Mouse (Mus musculus) lung, embryonic 14.5 days (tissue): ENCODE measurements around the gene Zcchc9. TPM values are rescaled to one million over a fixed set of nuclear protein-coding genes. Genes with fewer than 3 reads are reported as not detected.

Experiments
- ATAC-seq: fragments of 200-750 bp; cut with Nextera tagmentation; 2 replicates; pipeline ENCODE4 v1.8.0; 2017; ENCODE audit warnings: mild to moderate bottlenecking, moderate TSS enrichment, moderate library complexity; ENCODE audit not compliant: insufficient read depth
- DNase-seq: peaks from one replicate; pipeline ENCODE4 v3.0.0-alpha.2; 2015
- H3K27ac ChIP-seq: fragments of 300-500 bp; sonication (generic); 2 replicates; pipeline ENCODE4 v1.5.1; 2014; ENCODE audit warnings: low read depth, mild to moderate bottlenecking, moderate library complexity
- H3K27me3 ChIP-seq: fragments of 300-500 bp; sonication (generic); 2 replicates; pipeline ENCODE4 v1.6.1; 2014; ENCODE audit warnings: low read length, control low read depth; ENCODE audit not compliant: insufficient read depth
- H3K36me3 ChIP-seq: fragments of 300-500 bp; sonication (generic); 2 replicates; pipeline ENCODE4 v1.6.1; 2014; ENCODE audit warnings: control low read depth; ENCODE audit not compliant: insufficient read depth
- H3K4me1 ChIP-seq: fragments of 300-500 bp; sonication (generic); 2 replicates; pipeline ENCODE4 v1.6.1; 2014; ENCODE audit warnings: antibody characterized with exemption, control low read depth; ENCODE audit not compliant: insufficient read depth
- H3K4me2 ChIP-seq: fragments of 300-500 bp; sonication (generic); 2 replicates; pipeline ENCODE4 v1.6.1; 2014; ENCODE audit warnings: mild to moderate bottlenecking
- H3K4me3 ChIP-seq: fragments of 300-500 bp; sonication (generic); 2 replicates; pipeline ENCODE4 v1.5.1; 2014; ENCODE audit warnings: low read depth, low read length
- H3K9ac ChIP-seq: fragments of 300-500 bp; sonication (generic); 2 replicates; pipeline ENCODE4 v1.6.1; 2014
- H3K9me3 ChIP-seq: fragments of 300-500 bp; sonication (generic); 2 replicates; pipeline ENCODE4 v1.6.1; 2016; ENCODE audit warnings: low read depth, low read length, control low read depth
- CTCF ChIP-seq: IDR thresholded peaks from 2 replicates; pipeline ENCODE4 v1.5.1; 2016; ENCODE audit warnings: antibody characterized with exemption, low read depth
- WGBS: fragments of 180-500 bp; shearing (Covaris S2); extraction: QIAGEN DNeasy Blood & Tissue Kit; methylation state at CpG from one replicate; pipeline ENCODE4 v1.1.7; 2014; 5-methylcytosine and 5-hydroxymethylcytosine counted together
- polyA plus RNA-seq: library from polyadenylated mRNA; unstranded; fragments of >200 nt; fragmentation: Nextera tagmentation; extraction: Ambion mirVana; gene quantifications from 2 replicates; pipeline ENCODE4 v1.2.1, GENCODE M21; 2014

The Zcchc9 gene
- polyA plus RNA-seq, 1 experiment from 2014 or later = 34.0 TPM

DNA sequence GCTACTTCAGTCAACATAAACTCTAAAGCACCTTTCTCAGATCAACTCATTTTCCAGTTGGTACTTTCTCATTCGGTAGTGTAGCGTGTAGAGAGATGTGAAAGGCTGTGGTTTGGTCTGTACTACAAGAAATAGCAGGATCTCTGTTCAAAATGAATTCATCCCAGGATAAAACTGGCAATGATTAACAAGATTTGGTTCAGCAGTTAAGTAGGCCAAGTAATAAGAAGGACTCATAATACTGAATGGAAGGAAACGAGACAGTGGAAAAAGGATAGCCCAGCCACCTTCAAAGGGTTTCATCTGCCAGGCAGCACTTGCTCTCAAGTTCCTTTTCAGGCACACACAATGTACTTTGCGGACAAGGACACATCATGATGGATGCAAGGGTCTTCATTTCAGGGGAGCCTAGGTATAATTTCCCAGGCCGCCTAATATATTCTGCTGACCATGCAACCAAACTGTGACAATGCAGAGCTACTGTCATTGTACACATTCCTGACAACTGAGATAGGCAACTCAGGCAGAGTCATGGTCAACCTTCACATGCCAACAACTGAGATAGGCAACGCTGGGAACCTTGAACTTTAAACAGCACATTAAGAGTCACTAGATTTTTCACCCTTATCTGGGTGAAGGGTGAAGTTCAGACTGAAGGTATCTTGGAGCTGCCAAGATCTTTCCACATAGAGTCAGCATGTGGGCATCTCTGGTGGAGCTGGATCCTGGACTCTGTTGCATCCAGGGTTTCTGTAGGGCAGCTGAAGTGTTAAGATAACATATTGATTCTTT is 45.7 kb downstream of the Zcchc9 start:
- DNase-seq = no peak

DNA sequence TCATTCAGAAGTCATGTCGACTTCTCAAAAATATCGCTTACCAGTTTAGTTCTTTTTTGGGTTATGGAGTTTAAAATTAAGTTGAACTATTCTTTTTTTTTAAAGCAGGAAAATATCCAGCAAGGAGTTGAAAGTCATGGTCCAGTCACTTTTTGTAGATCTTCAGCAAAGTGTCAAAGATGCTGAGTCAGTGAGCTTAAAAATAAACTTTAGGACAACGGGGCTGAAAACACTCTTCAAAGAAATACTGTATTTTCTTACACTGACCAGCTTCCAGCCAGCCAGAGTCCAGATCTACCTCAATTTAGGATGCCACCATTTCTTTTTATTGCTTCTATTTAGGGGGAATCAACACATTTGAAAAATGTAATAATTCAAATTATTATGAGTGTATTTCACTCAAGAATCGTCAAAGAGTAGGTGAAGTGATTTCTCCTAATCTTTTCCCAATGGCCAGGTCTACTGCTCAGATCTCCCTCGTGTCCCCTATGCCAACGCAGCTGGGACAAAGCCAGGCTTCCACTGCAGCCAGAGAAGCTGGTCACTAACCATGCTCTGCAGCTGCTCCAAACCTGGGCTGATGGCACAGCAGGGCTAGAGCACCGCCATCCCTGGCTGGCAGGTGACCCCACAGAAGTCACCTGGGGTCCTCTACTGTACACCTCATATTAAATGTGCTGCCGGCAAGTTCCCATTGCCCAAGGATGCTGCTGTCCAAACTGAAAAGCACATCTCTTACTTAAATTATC is 47.0 kb downstream of the Zcchc9 start:
- no peak for ATAC-seq
- no peak for DNase-seq
- Histone ChIP-seq H3K9ac (no peak overlapping the region), H3K4me1 (no peaks in the 10 kb centered on the region), H3K9me3 (no peaks in the 10 kb centered on the region), H3K36me3 (no peaks in the 10 kb centered on the region), H3K27ac (no peak overlapping the region), H3K4me3 (no peak overlapping the region), H3K27me3 (no peaks in the 10 kb centered on the region), H3K4me2 (no peak overlapping the region)
- 83% methylated on average over 8 of the region's 8 CpGs for WGBS
- TF ChIP-seq CTCF = no peak

More for the DNA sequence above, 45.7 kb downstream of the Zcchc9 start:
- no peaks in the 10 kb centered on the region for H3K27me3 ChIP-seq
- H3K9ac ChIP-seq = no peak overlapping the region
- H3K4me3 ChIP-seq = no peak overlapping the region
- WGBS = 81% methylated on average over 6 of the region's 6 CpGs
- H3K4me1 ChIP-seq = no peaks in the 10 kb centered on the region
- TF ChIP-seq CTCF = no peak
- H3K9me3 ChIP-seq = no peaks in the 10 kb centered on the region
- H3K4me2 ChIP-seq = no peak overlapping the region
- H3K36me3 ChIP-seq = no peaks in the 10 kb centered on the region
- no peak overlapping the region for H3K27ac ChIP-seq
- ATAC-seq = no peak

- no peak for TF ChIP-seq CTCF
- no peak overlapping the region for H3K27ac ChIP-seq
- 39% methylated on average over 8 of the region's 8 CpGs for WGBS
- no peaks in the 10 kb centered on the region for H3K36me3 ChIP-seq
- DNase-seq = no peak
- no peaks in the 10 kb centered on the region for H3K4me1 ChIP-seq
- no peak overlapping the region for H3K9ac ChIP-seq
- ATAC-seq = no peak
- no peak overlapping the region for H3K4me2 ChIP-seq
- no peaks in the 10 kb centered on the region for H3K9me3 ChIP-seq
- no peaks in the 10 kb centered on the region for H3K27me3 ChIP-seq
- H3K4me3 ChIP-seq = no peak overlapping the region
These were observed 47.7 kb downstream of the Zcchc9 start for GRCm38 (mm10) chr13:91759791-91760190.

DNA sequence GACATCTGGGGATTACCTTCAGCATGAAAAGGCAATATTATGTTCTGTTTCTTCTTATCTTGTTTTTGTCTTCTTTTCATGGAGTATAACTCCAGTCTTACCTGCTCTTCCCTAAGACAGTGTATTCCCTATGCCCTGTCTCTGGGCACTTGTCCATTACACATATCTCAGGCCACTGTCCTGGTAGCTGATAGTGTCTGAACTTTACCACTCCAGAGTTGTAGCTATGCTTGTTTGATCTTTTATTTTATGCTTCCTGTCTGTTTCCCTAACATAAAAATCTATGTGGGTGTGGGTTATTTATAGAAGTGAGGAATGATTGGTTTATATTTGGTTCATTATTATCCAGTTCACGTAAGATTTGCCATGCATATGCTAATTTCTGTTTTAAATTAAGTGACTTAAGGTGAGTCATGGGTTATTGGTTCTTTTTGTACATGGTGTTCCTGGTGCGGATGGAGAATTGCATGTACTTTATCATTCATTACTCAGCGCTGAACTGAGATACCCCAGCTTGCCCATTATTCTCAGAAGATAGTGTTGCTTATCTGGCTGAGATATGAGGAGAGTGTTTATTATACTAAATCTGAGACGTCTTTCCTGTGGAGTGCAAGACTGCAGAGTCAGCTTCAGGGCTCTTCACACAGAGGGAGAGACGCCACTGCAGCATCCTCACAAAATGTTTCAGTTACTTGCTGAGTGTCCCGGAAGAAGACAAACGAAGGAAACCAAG is 49.0 kb downstream of the Zcchc9 start:
- Histone ChIP-seq H3K4me1 (no peaks in the 10 kb centered on the region), H3K36me3 (no peaks in the 10 kb centered on the region), H3K9ac (no peak overlapping the region), H3K9me3 (no peaks in the 10 kb centered on the region), H3K27me3 (no peaks in the 10 kb centered on the region), H3K27ac (no peak overlapping the region), H3K4me3 (no peak overlapping the region), H3K4me2 (no peak overlapping the region)
- ATAC-seq (no peak), DNase-seq (no peak)
- WGBS = 36% methylated on average over 7 of the region's 7 CpGs
- TF ChIP-seq CTCF = no peak

GRCm38 (mm10) chr13:91756230-91756629 is 51.3 kb downstream of the Zcchc9 start:
- Histone ChIP-seq H3K4me1 (no peaks in the 10 kb centered on the region), H3K4me3 (no peak overlapping the region), H3K9me3 (no peaks in the 10 kb centered on the region), H3K27me3 (no peaks in the 10 kb centered on the region), H3K27ac (no peak overlapping the region), H3K9ac (no peak overlapping the region), H3K36me3 (no peaks in the 10 kb centered on the region), H3K4me2 (no peak overlapping the region)
- 90% methylated on average over 4 of the region's 4 CpGs for WGBS
- TF ChIP-seq CTCF = no peak
- no peak for ATAC-seq
- peak; percentile 42 for DNase-seq

GRCm38 (mm10) chr13:91754762-91755161 is 52.7 kb downstream of the Zcchc9 start:
- H3K9ac ChIP-seq = no peak overlapping the region
- no peak overlapping the region for H3K4me2 ChIP-seq
- H3K4me3 ChIP-seq = no peak overlapping the region
- no peak overlapping the region for H3K27ac ChIP-seq
- no peaks in the 10 kb centered on the region for H3K36me3 ChIP-seq
- DNase-seq (no peak), ATAC-seq (no peak)
- H3K4me1 ChIP-seq = no peaks in the 10 kb centered on the region
- TF ChIP-seq CTCF = no peak
- H3K27me3 ChIP-seq = no peaks in the 10 kb centered on the region
- no peaks in the 10 kb centered on the region for H3K9me3 ChIP-seq

DNA sequence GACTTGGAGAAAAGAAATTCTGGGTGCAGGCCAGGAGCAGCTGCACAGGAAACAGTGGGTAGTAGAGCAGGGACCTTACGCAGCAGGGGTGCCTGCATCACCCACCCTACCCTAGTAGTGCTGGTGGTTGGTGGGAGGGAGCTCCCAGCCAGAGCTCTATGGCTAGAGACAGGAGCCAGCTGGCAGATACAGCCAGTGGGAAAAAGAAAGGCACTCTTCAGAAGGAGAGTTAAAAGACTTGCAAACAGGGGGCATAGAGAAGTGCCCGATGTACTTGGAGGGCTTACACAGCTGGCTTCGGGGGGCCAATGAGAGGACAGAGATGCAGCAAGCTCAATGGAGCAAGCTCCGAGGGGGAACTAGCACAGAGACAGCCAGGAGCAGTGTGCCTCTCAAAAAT is 53.8 kb downstream of the Zcchc9 start:
- DNase-seq (peak; percentile 18), ATAC-seq (peak; percentile 60; the same call in 1 of the 2 replicates)
- WGBS = 34% methylated on average over 4 of the region's 4 CpGs
- H3K4me1 ChIP-seq = no peaks in the 10 kb centered on the region
- no peak overlapping the region for H3K27ac ChIP-seq
- TF ChIP-seq CTCF = no peak
- no peaks in the 10 kb centered on the region for H3K27me3 ChIP-seq
- no peak overlapping the region for H3K4me3 ChIP-seq
- H3K9ac ChIP-seq = no peak overlapping the region
- H3K36me3 ChIP-seq = no peaks in the 10 kb centered on the region
- no peak overlapping the region for H3K4me2 ChIP-seq
- H3K9me3 ChIP-seq = no peaks in the 10 kb centered on the region
